Mouse (Mus musculus): ENCODE measurements around the gene Ddr2. TPM values are rescaled to one million over a fixed set of nuclear protein-coding genes. Genes with fewer than 3 reads are reported as not detected.
"Not testable (repeated sequence)": the region's sequence is repeated elsewhere in the genome, so short reads cannot be mapped to it uniquely, and the experiment has no call there.

The Ddr2 gene
- polyA plus RNA-seq, 1 experiment from 2014 or later, result 6.5 TPM

DNA sequence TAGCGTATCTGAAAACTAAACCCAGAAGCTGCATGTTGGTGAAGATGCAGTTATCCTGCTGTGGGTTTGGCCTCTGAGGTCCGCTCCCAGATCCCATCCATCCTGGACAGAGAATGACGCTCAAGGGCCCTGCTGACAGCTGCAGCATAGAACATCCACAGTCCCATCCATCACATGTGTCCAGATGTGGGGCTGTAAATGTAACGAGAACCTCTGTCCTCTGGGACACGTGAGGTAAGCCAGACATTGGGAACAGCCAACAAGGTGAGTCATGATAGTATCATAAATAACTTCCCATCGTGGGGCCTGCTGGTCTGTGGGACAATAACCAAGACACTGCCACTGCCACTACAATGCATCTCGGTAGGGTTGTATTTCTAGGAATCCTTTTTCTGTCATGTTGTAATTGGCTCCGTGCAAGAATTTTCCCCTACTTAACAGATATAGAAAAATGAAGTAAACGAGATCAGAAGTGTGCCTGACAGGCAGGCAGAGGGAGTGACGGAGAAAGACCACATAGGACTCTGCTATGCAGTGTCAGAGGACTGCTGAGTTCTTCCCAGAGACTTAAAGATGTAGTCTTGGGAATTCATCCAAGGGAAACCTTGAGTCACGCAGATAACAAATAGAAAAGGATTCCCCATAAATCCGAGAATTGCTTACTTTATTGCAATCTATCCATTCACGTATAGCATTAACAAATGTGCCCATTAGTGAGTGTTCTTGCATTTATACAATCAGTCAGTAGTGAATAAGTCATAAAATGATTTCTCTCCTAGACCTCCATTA, 101.9 kb downstream of the Ddr2 start:
- no peaks in the 10 kb centered on the region for H3K27me3 ChIP-seq (ENCODE audit: control insufficient read depth, insufficient read depth, low read length)
- no peak overlapping the region for H3K9ac ChIP-seq (ENCODE audit: low read length)
- no peak overlapping the region for H3K4me3 ChIP-seq (ENCODE audit: control insufficient read depth in 1 of 2, insufficient read depth in 1 of 2, low read depth in 1 of 2, low read length in 2 of 2)
- H3K36me3 ChIP-seq (ENCODE audit: control insufficient read depth, insufficient read depth, low read length), result no peaks in the 10 kb centered on the region
- no peak overlapping the region for H3K4me2 ChIP-seq (ENCODE audit: low read length)
- ATAC-seq (ENCODE audit: insufficient number of reproducible peaks, insufficient read depth, low FRiP score, low read depth), result no peak
- no peaks in the 10 kb centered on the region for H3K9me3 ChIP-seq (ENCODE audit: control insufficient read depth, low read length)
- 74% methylated on average over 13 of the region's 13 CpGs for WGBS
- peaks cover 6 to 12% of the 10 kb centered on the region in 2 experiments for H3K4me1 ChIP-seq (ENCODE audit: control insufficient read depth in 2 of 2, insufficient read depth in 2 of 2, low read length in 2 of 2)
- H3K27ac ChIP-seq (replicated peaks in 1 of 2; ENCODE audit: control insufficient read depth in 1 of 2, insufficient read depth in 1 of 2, low read depth in 2 of 2, low read length in 2 of 2), result no peak overlapping the region

DNA sequence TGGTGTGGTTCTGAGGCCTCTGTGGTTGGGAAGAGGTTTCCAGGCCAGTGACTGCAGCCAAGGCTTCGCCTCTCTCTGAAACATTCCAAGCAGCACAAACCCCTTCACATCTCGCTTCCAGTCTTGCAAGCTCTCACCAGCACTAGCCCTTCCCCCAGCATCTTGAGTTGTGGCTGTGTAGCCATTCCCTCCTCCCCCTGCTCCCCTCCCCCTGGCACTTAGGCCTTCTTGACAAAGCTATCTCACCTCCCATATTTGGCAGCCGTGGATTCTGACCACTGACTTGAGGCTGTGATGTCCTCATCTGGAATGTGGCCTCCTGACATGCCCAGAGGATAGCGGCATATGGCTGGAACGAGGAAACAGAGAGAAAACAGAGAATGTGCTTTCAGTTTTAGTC, 104.0 kb downstream of the Ddr2 start:
- Histone ChIP-seq H3K4me3 (ENCODE audit: control insufficient read depth in 1 of 2, insufficient read depth in 1 of 2, low read depth in 1 of 2, low read length in 2 of 2) (no peak overlapping the region), H3K9me3 (ENCODE audit: control insufficient read depth, low read length) (no peaks in the 10 kb centered on the region), H3K4me1 (ENCODE audit: control insufficient read depth in 2 of 2, insufficient read depth in 2 of 2, low read length in 2 of 2) (peaks cover 6 to 12% of the 10 kb centered on the region in 2 experiments), H3K27ac (replicated peaks in 1 of 2; ENCODE audit: control insufficient read depth in 1 of 2, insufficient read depth in 1 of 2, low read depth in 2 of 2, low read length in 2 of 2) (peak overlapping the region; percentile 56 to 62), H3K36me3 (ENCODE audit: control insufficient read depth, insufficient read depth, low read length) (no peaks in the 10 kb centered on the region), H3K4me2 (ENCODE audit: low read length) (peak overlapping the region; percentile 35), H3K27me3 (ENCODE audit: control insufficient read depth, insufficient read depth, low read length) (no peaks in the 10 kb centered on the region), H3K9ac (ENCODE audit: low read length) (no peak overlapping the region)
- ATAC-seq (ENCODE audit: insufficient number of reproducible peaks, insufficient read depth, low FRiP score, low read depth), result no peak
- 15% methylated on average over 5 of the region's 5 CpGs for WGBS

- Histone ChIP-seq H3K4me3 (ENCODE audit: control insufficient read depth in 1 of 2, insufficient read depth in 1 of 2, low read depth in 1 of 2, low read length in 2 of 2) (no peak overlapping the region), H3K4me1 (ENCODE audit: control insufficient read depth in 2 of 2, insufficient read depth in 2 of 2, low read length in 2 of 2) (peaks cover 6 to 12% of the 10 kb centered on the region in 2 experiments), H3K27me3 (ENCODE audit: control insufficient read depth, insufficient read depth, low read length) (no peaks in the 10 kb centered on the region), H3K27ac (replicated peaks in 1 of 2; ENCODE audit: control insufficient read depth in 1 of 2, insufficient read depth in 1 of 2, low read depth in 2 of 2, low read length in 2 of 2) (no peak overlapping the region), H3K9ac (ENCODE audit: low read length) (no peak overlapping the region), H3K4me2 (ENCODE audit: low read length) (no peak overlapping the region), H3K36me3 (ENCODE audit: control insufficient read depth, insufficient read depth, low read length) (no peaks in the 10 kb centered on the region), H3K9me3 (ENCODE audit: control insufficient read depth, low read length) (no peaks in the 10 kb centered on the region)
- ATAC-seq (ENCODE audit: insufficient number of reproducible peaks, insufficient read depth, low FRiP score, low read depth), result no peak
- 85% methylated on average over 3 of the region's 3 CpGs for WGBS
Measured at GRCm38 (mm10) chr1:170005297-170005696, 105.3 kb downstream of the Ddr2 start.

DNA sequence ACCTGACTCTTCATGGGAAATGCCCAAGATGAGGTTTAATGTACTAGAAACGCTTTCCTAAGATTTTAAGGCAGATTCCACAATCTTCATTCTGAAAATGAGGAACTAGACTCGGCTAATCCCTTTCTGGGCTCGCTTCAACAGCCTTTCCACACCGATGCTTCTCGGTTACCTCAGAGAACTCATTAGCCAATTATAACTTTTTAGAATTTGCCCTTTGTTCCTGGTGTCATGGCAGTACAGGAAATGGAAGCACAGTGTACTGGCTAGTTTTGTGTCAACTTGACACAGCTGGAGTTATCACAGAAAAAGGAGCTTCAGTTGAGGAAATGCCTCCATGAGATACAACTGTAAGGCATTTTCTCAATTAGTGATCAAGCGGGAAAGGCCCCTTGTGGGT, 116.7 kb downstream of the Ddr2 start:
- H3K9ac ChIP-seq (ENCODE audit: low read length); H3K4me3 ChIP-seq (ENCODE audit: control insufficient read depth in 1 of 2, insufficient read depth in 1 of 2, low read depth in 1 of 2, low read length in 2 of 2); H3K4me1 ChIP-seq (ENCODE audit: control insufficient read depth in 2 of 2, insufficient read depth in 2 of 2, low read length in 2 of 2); H3K36me3 ChIP-seq (ENCODE audit: control insufficient read depth, insufficient read depth, low read length); ATAC-seq (ENCODE audit: insufficient number of reproducible peaks, insufficient read depth, low FRiP score, low read depth); H3K4me2 ChIP-seq (ENCODE audit: low read length); H3K27ac ChIP-seq (replicated peaks in 1 of 2; ENCODE audit: control insufficient read depth in 1 of 2, insufficient read depth in 1 of 2, low read depth in 2 of 2, low read length in 2 of 2); H3K9me3 ChIP-seq (ENCODE audit: control insufficient read depth, low read length); H3K27me3 ChIP-seq (ENCODE audit: control insufficient read depth, insufficient read depth, low read length): not testable (repeated sequence)
- 83% methylated on average over 6 of the region's 6 CpGs for WGBS

- H3K4me2 ChIP-seq (ENCODE audit: low read length), result no peak overlapping the region
- no peak overlapping the region for H3K9ac ChIP-seq (ENCODE audit: low read length)
- no peak overlapping the region for H3K4me3 ChIP-seq (ENCODE audit: control insufficient read depth in 1 of 2, insufficient read depth in 1 of 2, low read depth in 1 of 2, low read length in 2 of 2)
- no peak for ATAC-seq (ENCODE audit: insufficient number of reproducible peaks, insufficient read depth, low FRiP score, low read depth)
- WGBS, result 56% methylated on average over 1 of the region's 1 CpGs
- no peak overlapping the region for H3K27ac ChIP-seq (replicated peaks in 1 of 2; ENCODE audit: control insufficient read depth in 1 of 2, insufficient read depth in 1 of 2, low read depth in 2 of 2, low read length in 2 of 2)
- H3K4me1 ChIP-seq (ENCODE audit: control insufficient read depth in 2 of 2, insufficient read depth in 2 of 2, low read length in 2 of 2), result no peaks in the 10 kb centered on the region
- H3K9me3 ChIP-seq (ENCODE audit: control insufficient read depth, low read length), result no peaks in the 10 kb centered on the region
- H3K27me3 ChIP-seq (ENCODE audit: control insufficient read depth, insufficient read depth, low read length), result no peaks in the 10 kb centered on the region
- H3K36me3 ChIP-seq (ENCODE audit: control insufficient read depth, insufficient read depth, low read length), result no peaks in the 10 kb centered on the region
Measured at GRCm38 (mm10) chr1:169986166-169986565, 124.4 kb downstream of the Ddr2 start.

GRCm38 (mm10) chr1:169977621-169978020, 132.9 kb downstream of the Ddr2 start:
- no peak overlapping the region for H3K27ac ChIP-seq (replicated peaks in 1 of 2; ENCODE audit: control insufficient read depth in 1 of 2, insufficient read depth in 1 of 2, low read depth in 2 of 2, low read length in 2 of 2)
- no peak overlapping the region for H3K4me2 ChIP-seq (ENCODE audit: low read length)
- no peaks in the 10 kb centered on the region for H3K27me3 ChIP-seq (ENCODE audit: control insufficient read depth, insufficient read depth, low read length)
- H3K4me3 ChIP-seq (ENCODE audit: control insufficient read depth in 1 of 2, insufficient read depth in 1 of 2, low read depth in 1 of 2, low read length in 2 of 2), result no peak overlapping the region
- no peak for ATAC-seq (ENCODE audit: insufficient number of reproducible peaks, insufficient read depth, low FRiP score, low read depth)
- H3K9me3 ChIP-seq (ENCODE audit: control insufficient read depth, low read length), result no peaks in the 10 kb centered on the region
- no peak overlapping the region for H3K9ac ChIP-seq (ENCODE audit: low read length)
- peaks cover 0 to 6% of the 10 kb centered on the region in 2 experiments; a peak in 3 of 4 replicates for H3K4me1 ChIP-seq (ENCODE audit: control insufficient read depth in 2 of 2, insufficient read depth in 2 of 2, low read length in 2 of 2)
- WGBS, result 83% methylated on average over 4 of the region's 4 CpGs
- no peaks in the 10 kb centered on the region for H3K36me3 ChIP-seq (ENCODE audit: control insufficient read depth, insufficient read depth, low read length)

- ATAC-seq (ENCODE audit: insufficient number of reproducible peaks, insufficient read depth, low FRiP score, low read depth), result peak; percentile 40; the same call in 1 of the 2 replicates
- Histone ChIP-seq H3K27me3 (ENCODE audit: control insufficient read depth, insufficient read depth, low read length) (no peaks in the 10 kb centered on the region), H3K9me3 (ENCODE audit: control insufficient read depth, low read length) (no peaks in the 10 kb centered on the region), H3K4me3 (ENCODE audit: control insufficient read depth in 1 of 2, insufficient read depth in 1 of 2, low read depth in 1 of 2, low read length in 2 of 2) (no peak overlapping the region), H3K36me3 (ENCODE audit: control insufficient read depth, insufficient read depth, low read length) (no peaks in the 10 kb centered on the region; the same call in 1 of the 2 replicates), H3K9ac (ENCODE audit: low read length) (no peak overlapping the region), H3K4me1 (ENCODE audit: control insufficient read depth in 2 of 2, insufficient read depth in 2 of 2, low read length in 2 of 2) (peaks cover 8 to 44% of the 10 kb centered on the region in 2 experiments), H3K4me2 (ENCODE audit: low read length) (no peak overlapping the region), H3K27ac (replicated peaks in 1 of 2; ENCODE audit: control insufficient read depth in 1 of 2, insufficient read depth in 1 of 2, low read depth in 2 of 2, low read length in 2 of 2) (peak overlapping the region; percentile 69 to 85)
- 7% methylated on average over 2 of the region's 2 CpGs for WGBS
Measured at GRCm38 (mm10) chr1:169971998-169972397, 138.6 kb downstream of the Ddr2 start.

GRCm38 (mm10) chr1:169970936-169971335, 139.6 kb downstream of the Ddr2 start:
- H3K9ac ChIP-seq (ENCODE audit: low read length), result no peak overlapping the region
- peaks cover 10% of the 10 kb centered on the region for H3K36me3 ChIP-seq (ENCODE audit: control insufficient read depth, insufficient read depth, low read length)
- H3K9me3 ChIP-seq (ENCODE audit: control insufficient read depth, low read length), result no peaks in the 10 kb centered on the region
- WGBS, result 91% methylated on average over 4 of the region's 4 CpGs
- no peaks in the 10 kb centered on the region for H3K27me3 ChIP-seq (ENCODE audit: control insufficient read depth, insufficient read depth, low read length)
- peaks cover 8 to 44% of the 10 kb centered on the region in 2 experiments for H3K4me1 ChIP-seq (ENCODE audit: control insufficient read depth in 2 of 2, insufficient read depth in 2 of 2, low read length in 2 of 2)
- H3K27ac ChIP-seq (replicated peaks in 1 of 2; ENCODE audit: control insufficient read depth in 1 of 2, insufficient read depth in 1 of 2, low read depth in 2 of 2, low read length in 2 of 2), result peak overlapping the region in 1 of 2 experiments; percentile 92; a peak in 1 of 4 replicates
- ATAC-seq (ENCODE audit: insufficient number of reproducible peaks, insufficient read depth, low FRiP score, low read depth), result no peak
- H3K4me3 ChIP-seq (ENCODE audit: control insufficient read depth in 1 of 2, insufficient read depth in 1 of 2, low read depth in 1 of 2, low read length in 2 of 2), result no peak overlapping the region
- H3K4me2 ChIP-seq (ENCODE audit: low read length), result no peak overlapping the region
